Mouse (Mus musculus) erythroblast, adult 5-6 weeks (primary cell): ENCODE results near the gene Zic5. TPM values are rescaled to one million over a fixed set of nuclear protein-coding genes. Genes with fewer than 3 reads are reported as not detected.

Source experiments
- ATAC-seq: replicated peaks from 2 replicates; pipeline ENCODE4 v1.8.0; 2016; ENCODE audit warnings: moderate number of reproducible peaks, mild to moderate bottlenecking, moderate TSS enrichment, inconsistent platforms; ENCODE audit not compliant: poor library complexity, low FRiP score, severe bottlenecking
- total RNA-seq, 2 experiments: library from RNA; stranded (forward) in 1 of 2; stranded (reverse) in 1 of 2; fragments of 150-400 nt in 1 of 2; fragments of 200-764, 138-1000 nt in 1 of 2; gene quantifications; 2 replicates each; pipeline versions ENCODE4 v1.2.3 to v1.2.4; 2015 to 2017; ENCODE audit warnings: low replicate concordance in 2 of 2

Gene Zic5
- total RNA-seq, 2 experiments from 2014 or later: not detected

DNA sequence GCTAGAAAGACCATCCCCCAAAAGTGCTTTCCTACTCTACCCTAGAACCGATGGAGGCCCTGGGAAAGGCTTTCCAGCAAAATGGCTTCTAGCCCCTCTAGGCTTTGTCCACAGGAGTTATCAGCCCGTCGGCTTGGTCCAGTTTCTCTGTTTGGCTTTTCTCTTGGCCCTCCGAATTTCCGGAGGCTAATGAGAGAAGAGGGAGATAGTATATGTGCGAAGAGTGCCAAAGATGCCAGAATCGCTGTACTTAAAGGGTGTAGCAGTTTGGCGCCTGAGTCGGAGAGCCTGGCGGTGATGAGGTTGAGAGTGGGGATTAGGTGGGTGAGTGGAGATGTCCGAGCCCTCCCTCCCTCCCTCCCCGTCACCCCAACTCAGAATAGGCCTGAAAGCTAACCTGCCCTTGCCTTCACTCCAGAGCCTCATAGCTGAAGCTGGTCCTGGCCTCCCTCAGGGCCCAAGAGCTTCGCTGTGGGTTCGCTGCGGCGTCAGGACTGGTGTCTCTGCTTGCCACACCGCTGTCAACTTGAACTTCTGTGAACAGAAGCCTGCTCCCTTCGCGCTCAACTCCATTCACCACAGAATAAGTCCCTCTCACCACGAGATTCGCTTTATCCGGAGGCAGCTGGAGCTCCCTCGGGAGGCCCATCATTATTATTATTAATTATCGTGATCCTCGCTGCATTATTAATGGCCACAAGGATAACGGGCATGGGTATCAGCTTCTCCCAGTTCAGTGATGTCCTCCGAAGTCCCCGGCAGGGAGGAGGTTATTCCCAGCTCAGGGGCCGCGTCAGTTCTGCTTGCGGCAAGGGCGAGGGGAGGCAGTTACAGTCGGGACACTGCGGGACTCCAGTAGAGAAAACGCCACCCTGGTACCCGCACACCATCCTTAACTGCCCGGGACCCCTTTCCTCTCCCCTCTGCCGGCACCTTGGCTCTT is 16.9 kb upstream of the Zic5 start:
- ATAC-seq: no peak

DNA sequence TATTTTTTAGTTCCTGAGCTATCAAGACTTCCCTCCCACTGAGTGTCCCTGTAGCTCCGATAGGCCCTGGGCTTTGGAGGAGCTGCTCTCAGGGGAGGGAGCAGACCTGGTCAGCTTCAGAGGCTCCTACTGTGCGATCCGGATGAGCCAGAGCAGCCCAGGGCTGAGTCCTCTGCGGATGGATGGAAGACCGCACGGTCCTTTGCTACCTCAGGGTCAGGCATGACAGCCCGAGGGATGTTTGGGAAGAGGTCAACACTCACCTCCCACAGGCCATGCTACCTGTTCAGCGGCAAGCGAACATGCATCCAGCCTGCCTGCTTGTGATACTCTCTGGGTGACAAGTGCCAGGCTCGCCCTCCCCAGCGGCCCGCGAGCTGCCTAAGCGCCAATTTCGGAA is 15.7 kb upstream of the Zic5 start:
- no peak for ATAC-seq

DNA sequence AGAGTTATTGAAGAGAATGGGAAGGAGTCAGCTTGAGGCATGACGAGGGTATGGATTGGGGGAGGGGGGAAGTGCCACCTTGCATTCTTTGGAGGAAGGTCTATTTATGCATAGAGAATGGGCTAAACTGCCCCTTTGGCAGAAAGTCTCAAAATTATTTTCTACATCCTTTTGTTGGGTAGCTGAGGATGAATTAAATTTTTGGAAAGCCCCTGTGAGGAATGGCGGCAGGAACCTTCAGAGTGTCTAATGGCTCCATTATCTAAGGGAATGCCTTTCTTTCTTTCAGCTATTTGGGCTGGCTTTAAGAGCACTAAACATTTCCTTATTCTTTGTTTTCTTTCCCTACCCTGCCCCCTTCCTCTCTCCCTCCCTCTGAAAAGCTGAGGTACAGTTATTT is 14.9 kb upstream of the Zic5 start:
- ATAC-seq: no peak

DNA sequence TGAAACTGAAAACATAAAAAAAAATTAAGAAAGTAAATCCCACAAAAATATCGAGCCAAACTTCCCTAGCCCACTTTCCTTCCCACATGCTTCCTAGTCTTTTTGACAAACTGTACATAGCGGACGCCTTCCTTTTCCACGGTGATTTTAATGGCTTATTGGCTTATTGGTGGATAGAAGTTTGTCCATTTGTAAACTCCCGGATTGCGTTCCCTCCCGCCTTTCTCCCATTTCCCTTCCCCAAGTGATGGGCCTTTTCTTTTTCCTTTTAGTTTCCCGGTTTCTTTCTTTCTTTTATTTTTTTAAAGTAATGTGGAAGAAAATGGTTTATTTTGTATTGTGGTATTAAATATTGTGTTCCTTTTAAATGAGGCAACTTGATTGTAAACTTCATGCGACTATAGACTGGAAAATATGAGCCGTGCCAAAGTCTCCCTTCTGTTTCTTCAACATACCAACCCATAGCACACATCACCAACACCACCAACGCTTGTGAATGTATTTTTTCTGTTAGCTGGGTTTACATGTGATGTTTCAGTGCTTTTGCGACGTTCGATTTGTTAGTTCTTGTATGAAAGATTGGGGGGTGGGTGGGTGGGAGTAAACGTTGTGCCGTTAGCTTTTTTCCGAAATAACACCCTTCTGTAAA is 14.1 kb upstream of the Zic5 start:
- no peak for ATAC-seq

DNA sequence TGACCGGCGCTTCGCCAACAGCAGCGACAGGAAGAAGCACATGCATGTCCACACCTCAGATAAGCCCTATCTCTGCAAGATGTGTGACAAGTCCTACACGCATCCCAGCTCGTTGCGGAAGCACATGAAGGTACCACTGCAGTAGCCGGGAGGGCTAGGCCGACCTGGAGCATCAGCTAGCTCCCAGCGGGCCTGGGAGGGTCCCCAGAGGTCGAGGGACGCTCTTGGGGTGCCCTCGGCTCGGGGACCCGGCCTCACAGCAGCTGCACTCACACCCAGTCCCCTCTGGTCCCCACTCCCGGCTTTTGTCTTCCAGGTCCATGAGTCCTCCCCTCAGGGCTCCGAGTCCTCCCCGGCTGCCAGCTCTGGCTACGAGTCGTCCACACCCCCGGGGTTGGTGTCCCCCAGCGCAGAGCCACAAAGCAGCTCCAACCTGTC is 13.1 kb upstream of the Zic5 start:
- no peak for ATAC-seq

DNA sequence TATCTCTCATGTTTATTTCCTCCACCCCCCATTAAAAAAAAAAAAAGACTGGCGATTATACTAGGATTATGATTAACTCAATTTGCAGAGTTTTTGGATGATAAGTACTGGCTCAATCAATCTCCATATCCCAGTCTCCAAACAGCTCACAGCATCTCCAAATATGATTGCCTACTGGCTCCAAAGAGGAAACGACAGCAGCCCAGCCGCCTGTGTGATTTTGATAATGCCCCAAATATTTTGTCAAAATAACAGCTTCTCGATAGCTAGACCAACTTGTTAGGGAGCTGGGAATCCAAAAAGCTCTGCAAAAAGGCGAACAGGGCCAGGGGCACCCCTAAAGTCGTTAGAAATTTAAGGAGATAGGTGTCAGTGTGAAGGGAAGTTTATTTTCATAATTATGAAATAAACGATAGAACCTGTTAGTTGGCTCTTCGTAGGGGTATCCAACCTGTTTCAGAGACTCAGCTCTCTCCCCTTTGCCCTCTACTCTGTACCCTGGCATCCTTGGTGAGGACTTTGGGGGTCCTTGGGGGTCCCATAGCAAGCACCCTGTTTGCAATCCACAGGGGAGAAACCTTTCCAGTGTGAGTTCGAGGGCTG is 12.6 kb upstream of the Zic5 start:
- ATAC-seq: no peak

DNA sequence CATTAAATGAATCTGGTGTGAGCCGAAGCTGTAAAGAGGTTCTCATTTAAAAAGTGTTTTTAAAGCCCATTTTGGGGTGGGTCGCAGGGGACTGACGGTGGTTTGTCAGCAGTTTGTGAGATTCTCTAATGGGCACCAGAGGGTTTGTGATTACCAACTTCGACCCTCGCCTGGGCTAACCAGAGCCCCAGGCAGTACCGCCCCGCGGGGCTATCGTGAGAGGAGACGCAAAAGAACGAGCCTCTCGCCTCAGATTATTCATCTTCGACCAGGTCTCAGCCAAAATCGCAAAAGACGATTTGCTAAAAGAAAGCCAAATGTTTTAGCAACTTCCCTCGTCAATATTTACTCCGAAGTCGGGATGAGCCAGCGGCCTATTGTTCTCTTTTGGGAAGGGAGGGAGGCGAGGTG is 11.8 kb upstream of the Zic5 start:
- no peak for ATAC-seq

DNA sequence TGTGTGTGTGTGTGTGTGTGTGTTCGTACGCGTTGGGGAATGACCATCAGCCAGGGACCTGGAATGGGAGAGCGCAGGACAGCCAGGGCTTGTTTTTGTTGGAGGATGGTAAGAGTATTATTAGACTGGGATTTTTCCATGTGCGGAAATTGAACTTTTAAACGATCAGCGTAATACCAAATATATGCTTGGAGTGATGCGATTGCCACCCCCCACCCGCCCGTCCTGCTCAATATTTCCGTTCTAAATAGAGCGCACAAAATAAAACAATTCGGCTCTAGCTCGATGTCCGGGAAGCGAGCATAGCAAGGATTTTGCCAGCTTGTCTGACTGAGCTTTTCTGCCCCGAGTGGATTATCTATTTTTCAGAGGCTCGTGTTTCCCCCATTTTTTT is 11.3 kb upstream of the Zic5 start:
- no peak for ATAC-seq

DNA sequence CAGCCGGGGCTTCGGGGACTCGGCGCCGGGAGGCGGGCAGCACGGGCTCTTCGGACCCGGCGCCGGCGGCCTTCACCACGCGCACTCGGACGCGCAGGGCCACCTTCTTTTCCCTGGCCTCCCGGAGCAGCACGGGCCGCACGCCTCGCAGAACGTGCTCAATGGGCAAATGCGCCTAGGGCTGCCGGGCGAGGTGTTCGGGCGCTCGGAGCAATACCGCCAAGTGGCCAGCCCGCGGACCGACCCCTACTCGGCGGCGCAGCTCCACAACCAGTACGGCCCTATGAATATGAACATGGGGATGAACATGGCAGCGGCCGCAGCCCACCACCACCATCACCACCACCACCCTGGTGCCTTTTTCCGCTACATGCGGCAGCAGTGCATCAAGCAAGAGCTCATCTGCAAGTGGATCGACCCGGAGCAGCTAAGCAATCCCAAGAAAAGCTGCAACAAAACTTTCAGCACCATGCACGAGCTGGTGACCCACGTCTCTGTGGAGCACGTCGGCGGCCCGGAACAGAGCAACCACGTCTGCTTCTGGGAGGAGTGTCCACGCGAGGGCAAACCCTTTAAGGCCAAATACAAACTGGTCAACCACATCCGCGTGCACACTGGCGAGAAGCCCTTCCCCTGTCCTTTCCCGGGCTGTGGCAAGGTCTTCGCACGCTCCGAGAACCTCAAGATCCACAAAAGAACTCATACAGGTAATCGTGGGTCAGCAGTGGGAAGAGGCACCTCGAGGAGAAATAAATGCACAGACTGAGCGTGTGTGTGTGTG is 10.8 kb upstream of the Zic5 start:
- no peak for ATAC-seq

DNA sequence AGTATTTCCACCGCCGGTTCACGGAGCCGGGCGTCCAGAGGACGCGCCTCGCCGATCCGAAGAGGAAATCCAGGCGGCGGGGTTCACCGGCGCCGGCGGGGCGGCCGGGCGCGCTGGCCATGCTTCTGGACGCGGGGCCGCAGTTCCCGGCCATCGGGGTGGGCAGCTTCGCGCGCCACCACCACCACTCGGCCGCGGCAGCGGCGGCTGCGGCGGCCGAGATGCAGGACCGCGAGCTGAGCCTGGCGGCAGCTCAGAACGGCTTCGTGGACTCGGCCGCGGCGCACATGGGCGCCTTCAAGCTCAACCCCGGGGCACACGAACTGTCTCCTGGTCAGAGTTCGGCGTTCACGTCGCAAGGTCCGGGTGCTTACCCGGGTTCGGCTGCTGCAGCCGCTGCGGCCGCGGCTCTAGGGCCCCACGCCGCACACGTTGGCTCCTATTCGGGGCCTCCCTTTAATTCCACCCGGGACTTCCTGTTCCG is 10.1 kb upstream of the Zic5 start:
- no peak for ATAC-seq

DNA sequence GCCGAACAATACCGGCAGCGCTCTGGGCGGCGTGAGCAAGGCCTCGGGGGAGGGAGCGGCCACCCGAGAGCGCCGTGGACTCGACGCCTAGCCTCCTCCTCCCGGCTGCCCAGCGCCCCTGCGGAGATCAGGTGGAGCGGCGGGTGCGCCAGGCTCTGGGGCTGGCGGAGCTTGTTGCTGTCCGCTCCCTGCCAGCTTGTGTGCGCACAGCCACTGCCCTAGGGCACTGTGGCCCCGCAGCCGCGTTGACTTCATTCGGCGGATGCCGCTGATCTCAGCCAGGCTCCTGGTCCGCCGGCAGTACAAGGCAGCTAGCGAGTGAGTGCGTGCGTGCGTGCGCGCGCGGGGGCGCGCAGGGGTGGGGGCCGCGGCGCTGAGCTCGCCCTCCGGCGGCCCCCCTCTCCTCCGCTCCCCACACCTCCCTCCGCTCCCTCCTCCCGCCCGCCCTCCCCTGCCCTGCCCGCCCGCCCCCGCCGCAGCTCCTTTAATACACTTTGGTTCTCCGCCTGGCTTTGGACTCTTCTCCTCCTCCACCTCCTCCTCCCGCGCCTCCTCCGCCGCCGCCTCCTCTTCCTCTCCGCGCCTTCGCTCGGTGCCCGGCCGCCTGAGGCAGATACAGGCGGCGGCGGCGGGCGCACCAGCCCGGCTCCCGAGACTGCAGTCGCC is 9.5 kb upstream of the Zic5 start, which contains the start of gene Zic2:
Gene Zic2 (plus strand): TSS at position 545 of the 666 bp plus-strand sequence.
- ATAC-seq: no peak

DNA sequence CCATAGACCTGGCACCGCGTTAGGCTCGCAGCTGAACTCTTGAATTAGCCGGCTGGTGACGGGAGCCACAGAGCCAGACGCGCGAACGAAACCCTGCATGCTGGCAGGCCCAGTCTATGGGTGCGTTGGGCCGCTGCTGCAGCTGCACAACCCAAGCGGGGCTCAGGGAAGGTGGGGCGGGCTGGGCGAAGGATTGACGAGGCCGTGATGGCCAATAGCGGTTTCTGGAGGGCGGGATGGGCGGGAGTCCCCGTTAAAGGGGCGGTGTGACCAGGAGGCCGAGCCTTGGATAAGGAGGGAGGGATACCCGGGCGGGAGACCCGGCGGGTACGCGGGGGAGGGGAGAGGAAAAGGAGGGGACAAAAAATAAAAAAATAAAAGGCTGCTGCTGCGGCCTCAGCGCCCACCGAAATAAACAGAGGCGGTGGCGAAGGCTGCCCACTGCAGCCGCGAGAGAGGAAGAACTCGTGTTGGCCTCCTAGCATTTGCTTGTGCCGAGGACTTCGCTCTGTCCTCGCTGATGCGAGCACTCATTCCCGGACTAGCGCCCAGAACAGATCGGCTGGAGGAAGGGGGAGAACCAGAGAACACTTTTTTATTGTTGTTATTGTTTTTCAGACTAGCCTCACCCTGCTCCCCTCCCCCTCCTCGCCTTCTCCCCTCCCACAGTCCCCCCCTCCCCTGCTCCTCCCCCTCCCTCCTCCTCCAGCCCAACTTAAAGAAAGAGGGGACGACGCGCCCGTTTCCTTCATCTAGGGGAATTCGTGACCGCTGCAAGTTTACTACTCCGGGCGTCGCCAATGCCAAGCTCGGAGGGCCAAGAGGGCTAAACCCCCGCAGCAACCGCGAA is 8.8 kb upstream of the Zic5 start:
- ATAC-seq: no peak

DNA sequence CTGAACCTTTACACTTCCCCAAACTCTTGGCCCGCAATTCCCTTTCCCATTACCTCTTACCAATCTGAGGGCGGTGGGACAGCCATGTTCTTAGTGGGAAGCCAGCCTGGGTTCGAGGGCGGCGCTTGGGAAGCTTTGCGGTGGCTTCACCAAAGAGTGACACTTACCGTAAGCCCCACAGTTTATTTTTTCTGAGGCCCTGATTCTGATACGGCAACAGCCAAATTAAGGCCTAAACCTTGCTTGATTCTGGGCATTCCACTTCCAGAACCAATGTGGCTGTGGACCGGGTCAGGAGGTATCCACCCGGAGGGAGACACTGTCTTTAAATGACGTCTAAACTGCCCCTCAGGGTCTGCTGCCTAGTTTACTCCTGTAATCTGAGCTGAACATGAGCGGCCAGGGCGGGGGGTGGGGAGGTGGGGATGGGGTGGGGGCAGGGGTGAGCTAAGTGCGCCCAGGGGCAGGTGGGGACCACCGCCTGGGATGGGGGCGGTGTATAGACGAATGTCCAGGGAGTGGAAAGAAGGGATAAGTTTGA is 7.8 kb upstream of the Zic5 start:
- ATAC-seq: no peak

DNA sequence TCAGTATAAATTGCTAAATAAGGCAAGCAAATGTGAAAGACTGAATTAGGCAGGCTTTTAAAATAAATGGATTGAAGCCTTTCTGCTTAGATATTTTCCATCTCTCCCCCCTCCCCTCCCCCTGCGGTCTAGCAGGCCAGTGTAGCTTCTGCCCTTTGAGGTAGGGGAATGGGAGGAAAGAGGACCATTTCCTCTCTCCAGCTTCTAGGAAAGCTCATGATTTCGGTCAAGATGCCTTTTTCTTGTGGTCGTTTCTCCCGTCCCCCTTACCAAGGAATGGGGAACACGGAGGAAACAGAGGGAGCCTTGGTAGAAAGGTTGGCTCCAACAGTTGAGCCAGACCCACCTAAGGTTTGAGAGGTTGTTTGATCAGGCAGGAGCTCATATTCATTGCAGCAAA is 7.2 kb upstream of the Zic5 start:
- ATAC-seq: no peak

DNA sequence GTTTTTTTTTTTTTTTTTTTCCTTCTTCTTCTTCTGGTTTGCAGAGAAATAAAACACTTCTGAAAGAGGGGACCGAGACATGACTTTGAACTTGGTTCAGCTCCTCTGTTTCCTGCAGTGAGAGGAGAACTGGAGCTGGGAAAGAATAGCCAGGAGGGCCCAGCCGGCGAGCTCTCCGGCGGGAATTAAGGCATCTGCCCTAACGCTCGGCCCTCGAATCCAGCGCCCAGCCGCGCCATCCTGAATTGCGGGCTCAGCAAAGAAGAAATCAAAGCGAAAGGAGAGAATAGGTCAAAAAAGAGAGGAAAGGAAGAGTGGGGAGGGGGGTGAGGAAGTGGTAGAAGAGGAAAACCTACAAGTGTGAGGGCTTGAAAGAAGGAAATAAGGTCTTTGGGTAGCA is 6.7 kb upstream of the Zic5 start:
- ATAC-seq: no peak

DNA sequence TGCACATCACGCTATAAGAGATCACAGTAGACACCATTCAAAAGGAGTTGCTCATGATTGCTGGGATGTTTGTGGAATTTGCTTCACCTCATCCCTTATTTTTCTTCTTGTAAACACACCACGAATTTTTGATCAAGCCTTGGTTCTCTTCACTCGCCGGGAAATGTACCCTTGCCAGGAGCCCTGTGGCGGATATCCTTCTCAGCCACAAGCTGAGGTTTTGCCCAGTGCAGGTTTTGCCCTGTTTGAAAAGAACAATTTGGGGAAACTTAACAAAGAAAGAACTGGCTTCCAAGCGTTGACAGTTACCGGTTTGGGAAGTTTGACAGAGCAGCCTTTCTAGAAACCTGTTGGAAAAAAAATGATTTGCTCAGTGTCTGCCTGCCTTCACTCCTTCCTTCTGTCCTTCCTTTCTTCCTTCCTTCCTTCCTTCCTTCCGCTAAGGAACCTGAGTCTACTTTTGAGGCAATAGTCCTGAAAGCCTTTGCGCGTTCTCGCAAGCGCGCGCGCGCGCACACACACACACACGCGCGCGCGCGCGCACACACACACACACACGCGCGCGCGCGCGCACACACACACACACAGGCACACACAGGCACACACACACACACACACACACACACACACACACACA is 6.1 kb upstream of the Zic5 start:
- ATAC-seq: no peak

DNA sequence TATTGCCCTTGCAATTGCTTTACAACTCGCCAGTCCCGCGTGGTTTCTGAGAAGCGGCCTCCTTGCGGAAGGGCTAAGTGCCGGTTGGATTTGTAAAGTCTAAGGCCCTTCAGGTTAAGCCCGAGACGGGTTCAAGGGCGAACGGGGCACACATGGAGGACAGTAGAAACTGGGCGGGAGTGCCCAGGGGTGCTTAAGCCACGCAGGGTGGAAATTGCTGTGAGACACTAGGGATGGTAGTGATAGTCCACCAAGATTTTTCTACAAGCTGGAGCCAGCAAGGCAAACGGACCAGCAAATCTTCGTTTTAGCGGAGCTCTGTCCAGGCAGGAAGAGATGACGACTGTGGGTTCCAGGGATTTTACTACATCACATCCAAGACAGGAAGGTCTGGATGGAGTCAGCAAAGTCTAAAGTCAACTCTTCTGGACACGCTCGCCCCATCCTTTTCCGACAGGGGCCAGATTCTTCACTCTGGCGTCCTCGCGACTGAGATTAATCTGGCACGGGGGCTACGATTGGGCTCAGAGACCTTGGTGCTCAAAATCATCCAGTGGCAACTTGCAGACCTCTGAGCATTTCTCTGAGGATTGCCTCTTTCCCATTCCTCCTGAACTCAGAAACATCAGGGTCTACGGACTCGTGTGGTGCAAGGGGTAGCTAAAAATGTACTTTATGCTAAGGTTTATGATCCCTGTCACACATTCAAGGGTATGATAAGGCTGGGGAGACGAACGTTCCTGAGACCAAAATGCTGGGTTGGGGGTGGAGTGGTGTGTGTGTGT is 3.7 kb upstream of the Zic5 start:
- no peak for ATAC-seq
